Mouse (Mus musculus) erythroblast, embryonic 14.5 days (primary cell): Measurements from ENCODE around the gene Chaf1a.

Experiments used
- GATA1 ChIP-seq: IDR thresholded peaks from 2 replicates; pipeline ENCODE4 v1.6.1; 2012; ENCODE audit warnings: low read length, inconsistent platforms, mixed read lengths
- TAL1 ChIP-seq: IDR thresholded peaks from 3 replicates; pipeline ENCODE4 v1.6.1; 2012; ENCODE audit warnings: low read length, inconsistent platforms, mixed read lengths

- no peak for TF ChIP-seq GATA1
- TF ChIP-seq TAL1, result no peak
These were observed 6.1 kb upstream of the Chaf1a start for GRCm38 (mm10) chr17:56034040-56034725.
